Mouse (Mus musculus): ENCODE data around the gene Slc35d3. TPM values are rescaled to one million over a fixed set of nuclear protein-coding genes. Genes with fewer than 3 reads are reported as not detected.

Gene Slc35d3
- polyA plus RNA-seq (2012; rRNA removed) = 0.08 and 0.20 TPM in 2 replicates

DNA sequence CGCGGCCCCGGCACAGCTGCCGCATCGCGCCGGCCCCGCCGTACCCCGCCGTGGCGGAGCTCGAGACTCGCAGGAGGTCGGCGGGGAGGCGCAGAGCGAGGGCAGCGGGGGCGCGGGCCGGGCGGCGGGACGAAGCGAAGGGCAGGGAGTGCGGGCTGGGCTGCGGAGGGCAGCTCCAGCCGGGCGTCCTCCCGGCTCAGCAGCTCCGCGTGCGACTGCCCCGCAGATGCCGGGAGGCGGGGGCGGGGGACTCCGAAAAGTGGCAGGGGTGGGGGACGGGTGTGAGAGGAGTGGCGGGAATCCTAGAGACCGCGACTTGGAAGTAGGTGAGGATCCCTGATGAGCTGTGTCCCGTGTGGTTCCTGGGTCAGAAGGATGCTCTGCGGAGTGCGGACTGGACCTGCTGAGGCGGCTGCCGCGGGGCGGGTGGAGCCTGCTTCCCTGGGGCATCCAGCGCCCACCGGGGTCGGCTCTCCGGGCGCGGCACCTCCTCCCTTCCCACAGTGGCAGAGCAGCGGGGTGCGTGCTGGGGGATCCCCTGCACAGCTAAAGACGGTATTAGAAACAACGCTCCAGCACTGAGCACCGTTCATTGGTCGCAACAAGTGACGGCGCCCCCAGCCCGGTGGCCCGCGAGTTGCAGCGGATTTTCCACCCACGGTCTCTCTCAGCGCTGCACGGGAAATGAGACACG is at the start of gene Slc35d3:
Slc35d3 (minus strand) TSS at position 462 of the 694 bp plus-strand sequence.
- Histone ChIP-seq H3K36me3 (ENCODE audit: control insufficient read depth, insufficient read depth, low read length) (no peaks in the 10 kb centered on the region), H3K27ac (ENCODE audit: insufficient read depth, low read depth, low read length) (no peak within 1 kb of the TSS), H3K4me1 (ENCODE audit: control insufficient read depth, insufficient read depth, low read length) (peaks cover 4% of the 10 kb centered on the region; the same call in 1 of the 2 replicates), H3K27me3 (replicated peaks; ENCODE audit: control insufficient read depth, insufficient read depth, low read length) (peaks cover 7% of the 10 kb centered on the region), H3K4me3 (ENCODE audit: insufficient read depth, low read depth, low read length) (peak within 1 kb of the TSS; percentile 44; the same call in 1 of the 2 replicates)
- under 1% methylated on average over 72 of the region's 72 CpGs for whole genome bisulfite sequencing
- no peak for DNase-seq
- TF ChIP-seq POLR2A (IDR thresholded peaks at IDR 0.05; ENCODE audit: low read depth, low read length) = no peak
- TF ChIP-seq CTCF (conservative IDR thresholded peaks at IDR 0.05; ENCODE audit: insufficient read depth, insufficient read length, low read depth, low read length) = no peak

DNA sequence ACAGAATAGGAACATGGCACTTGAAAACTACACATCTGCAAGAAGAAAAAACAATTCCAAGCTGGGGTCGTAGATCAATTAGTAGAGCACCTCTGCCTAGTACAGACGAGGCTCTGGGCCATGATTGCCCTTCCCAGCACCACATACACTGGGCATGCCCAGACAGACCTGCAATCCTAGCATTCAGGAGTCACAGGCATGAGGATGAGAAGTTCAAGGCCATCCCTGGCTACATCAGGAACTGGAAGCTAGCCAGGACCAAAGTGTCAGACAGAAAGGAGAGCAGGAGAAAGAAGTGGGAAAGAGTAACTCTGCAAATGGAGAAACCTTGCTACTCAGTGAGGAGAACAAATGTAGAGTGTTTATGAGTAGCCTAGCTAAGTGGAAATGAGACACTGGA is 48.9 kb upstream of the Slc35d3 start:
- H3K4me1 ChIP-seq (ENCODE audit: control insufficient read depth, insufficient read depth, low read length) = peaks cover 6% of the 10 kb centered on the region; the same call in 1 of the 2 replicates
- no peaks in the 10 kb centered on the region for H3K36me3 ChIP-seq (ENCODE audit: control insufficient read depth, insufficient read depth, low read length)
- H3K4me3 ChIP-seq (ENCODE audit: insufficient read depth, low read depth, low read length) = no peak overlapping the region
- WGBS = 70% methylated on average over 2 of the region's 2 CpGs
- TF ChIP-seq POLR2A (IDR thresholded peaks at IDR 0.05; ENCODE audit: low read depth, low read length) = no peak
- TF ChIP-seq CTCF (conservative IDR thresholded peaks at IDR 0.05; ENCODE audit: insufficient read depth, insufficient read length, low read depth, low read length) = no peak
- no peaks in the 10 kb centered on the region for H3K27me3 ChIP-seq (replicated peaks; ENCODE audit: control insufficient read depth, insufficient read depth, low read length)
- DNase-seq = no peak
- no peak overlapping the region for H3K27ac ChIP-seq (ENCODE audit: insufficient read depth, low read depth, low read length)

DNA sequence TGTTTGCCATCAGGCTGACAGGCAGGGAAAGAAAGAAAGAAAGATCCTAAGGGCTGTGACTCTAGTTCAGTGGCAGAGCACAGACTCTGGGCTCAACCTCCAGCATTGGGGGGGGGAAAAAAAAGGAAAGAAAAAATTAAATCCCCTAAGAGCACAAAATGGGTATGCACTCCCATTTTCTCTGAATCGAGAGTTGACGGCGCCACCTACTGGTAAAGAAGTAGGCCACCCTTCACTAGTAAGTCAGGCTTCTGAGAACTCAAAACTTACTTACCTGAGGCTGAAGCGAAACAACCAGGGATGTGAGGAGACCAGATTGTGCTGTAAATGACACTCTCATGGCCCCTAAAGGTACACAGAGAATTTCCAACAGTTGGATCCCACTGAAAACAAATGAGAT is 42.7 kb upstream of the Slc35d3 start:
- no peak overlapping the region for H3K27ac ChIP-seq (ENCODE audit: insufficient read depth, low read depth, low read length)
- H3K4me3 ChIP-seq (ENCODE audit: insufficient read depth, low read depth, low read length) = no peak overlapping the region
- H3K36me3 ChIP-seq (ENCODE audit: control insufficient read depth, insufficient read depth, low read length) = peaks cover 2% of the 10 kb centered on the region; the same call in 1 of the 2 replicates
- peak; percentile 39 for DNase-seq
- peak; percentile 44 for TF ChIP-seq CTCF (conservative IDR thresholded peaks at IDR 0.05; ENCODE audit: insufficient read depth, insufficient read length, low read depth, low read length)
- TF ChIP-seq POLR2A (IDR thresholded peaks at IDR 0.05; ENCODE audit: low read depth, low read length) = no peak
- 23% methylated on average over 4 of the region's 4 CpGs for WGBS
- no peaks in the 10 kb centered on the region for H3K27me3 ChIP-seq (replicated peaks; ENCODE audit: control insufficient read depth, insufficient read depth, low read length)
- H3K4me1 ChIP-seq (ENCODE audit: control insufficient read depth, insufficient read depth, low read length) = peaks cover 6% of the 10 kb centered on the region; the same call in 1 of the 2 replicates

DNA sequence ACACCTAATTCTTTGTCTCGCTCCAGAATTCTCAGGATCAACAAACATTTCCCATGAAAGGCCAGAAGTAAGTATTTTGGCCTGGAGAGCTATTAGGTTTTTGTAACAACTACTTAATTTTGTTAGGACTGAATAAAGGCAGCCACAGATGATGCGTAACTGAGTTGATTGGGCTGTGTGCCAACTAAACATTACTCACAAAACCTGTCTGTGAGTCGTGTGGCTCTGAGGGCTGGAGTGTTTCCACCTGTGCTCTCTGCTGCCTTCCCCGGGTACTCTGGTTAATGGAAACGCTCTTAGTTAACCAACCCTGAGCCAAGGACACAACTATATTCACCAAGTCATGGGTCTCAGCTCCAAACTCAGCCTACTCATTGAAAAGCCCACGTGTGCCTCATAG is 41.9 kb upstream of the Slc35d3 start:
- WGBS = 55% methylated on average over 6 of the region's 6 CpGs
- H3K4me3 ChIP-seq (ENCODE audit: insufficient read depth, low read depth, low read length) = no peak overlapping the region
- TF ChIP-seq CTCF (conservative IDR thresholded peaks at IDR 0.05; ENCODE audit: insufficient read depth, insufficient read length, low read depth, low read length) (no peak), POLR2A (IDR thresholded peaks at IDR 0.05; ENCODE audit: low read depth, low read length) (no peak)
- H3K4me1 ChIP-seq (ENCODE audit: control insufficient read depth, insufficient read depth, low read length) = peaks cover 6% of the 10 kb centered on the region; the same call in 1 of the 2 replicates
- no peaks in the 10 kb centered on the region for H3K27me3 ChIP-seq (replicated peaks; ENCODE audit: control insufficient read depth, insufficient read depth, low read length)
- DNase-seq = peak; percentile 42
- H3K27ac ChIP-seq (ENCODE audit: insufficient read depth, low read depth, low read length) = no peak overlapping the region
- H3K36me3 ChIP-seq (ENCODE audit: control insufficient read depth, insufficient read depth, low read length) = peaks cover 2% of the 10 kb centered on the region; the same call in 1 of the 2 replicates

DNA sequence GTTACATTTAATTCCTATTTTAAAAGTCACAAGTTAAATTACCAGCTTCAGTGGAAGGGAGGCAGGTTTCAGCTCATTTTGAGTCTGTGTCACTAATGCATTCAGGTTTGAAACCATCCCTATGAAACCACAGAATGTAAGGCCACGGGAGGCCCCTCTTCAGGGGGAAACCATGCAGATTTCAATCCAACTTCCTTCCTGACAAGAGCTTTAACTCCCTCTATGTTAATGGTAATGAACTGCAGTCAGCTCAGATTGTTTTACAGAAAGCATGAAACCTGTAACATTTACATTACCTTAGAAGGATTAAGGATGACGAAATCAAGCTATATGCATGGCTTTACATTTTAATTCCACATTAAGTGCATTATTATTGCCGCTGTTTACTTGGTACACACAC is 40.4 kb upstream of the Slc35d3 start:
- H3K4me3 ChIP-seq (ENCODE audit: insufficient read depth, low read depth, low read length) = no peak overlapping the region
- H3K36me3 ChIP-seq (ENCODE audit: control insufficient read depth, insufficient read depth, low read length) = peaks cover 2% of the 10 kb centered on the region; the same call in 1 of the 2 replicates
- 69% methylated on average over 3 of the region's 3 CpGs for WGBS
- H3K4me1 ChIP-seq (ENCODE audit: control insufficient read depth, insufficient read depth, low read length) = peaks cover 4% of the 10 kb centered on the region; the same call in 1 of the 2 replicates
- H3K27ac ChIP-seq (ENCODE audit: insufficient read depth, low read depth, low read length) = no peak overlapping the region
- TF ChIP-seq POLR2A (IDR thresholded peaks at IDR 0.05; ENCODE audit: low read depth, low read length) = no peak
- DNase-seq = no peak
- H3K27me3 ChIP-seq (replicated peaks; ENCODE audit: control insufficient read depth, insufficient read depth, low read length) = no peaks in the 10 kb centered on the region

DNA sequence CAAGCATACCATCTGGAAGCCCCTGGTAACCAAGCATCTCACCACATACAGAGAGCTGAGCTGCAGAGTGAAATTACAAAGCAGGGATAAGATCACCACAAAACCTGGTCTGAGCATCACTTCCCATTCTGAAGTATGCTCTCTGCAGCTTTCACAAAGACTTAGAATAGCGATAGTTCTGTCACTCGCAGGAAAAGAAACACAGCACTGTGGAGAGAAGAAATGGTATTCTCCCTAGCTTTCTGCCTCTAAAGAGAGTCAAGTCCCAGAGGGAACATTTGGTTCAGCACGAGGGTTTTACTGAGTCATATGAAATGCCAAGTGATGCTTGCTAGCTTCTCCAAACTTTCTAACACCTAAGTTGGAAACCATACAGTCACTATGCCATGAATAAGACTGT is 38.6 kb upstream of the Slc35d3 start:
- 83% methylated on average over 3 of the region's 3 CpGs for WGBS
- H3K4me3 ChIP-seq (ENCODE audit: insufficient read depth, low read depth, low read length) = no peak overlapping the region
- H3K4me1 ChIP-seq (ENCODE audit: control insufficient read depth, insufficient read depth, low read length) = no peaks in the 10 kb centered on the region; the same call in 1 of the 2 replicates
- H3K27ac ChIP-seq (ENCODE audit: insufficient read depth, low read depth, low read length) = no peak overlapping the region
- no peak for TF ChIP-seq POLR2A (IDR thresholded peaks at IDR 0.05; ENCODE audit: low read depth, low read length)
- TF ChIP-seq CTCF (conservative IDR thresholded peaks at IDR 0.05; ENCODE audit: insufficient read depth, insufficient read length, low read depth, low read length) = no peak
- no peak for DNase-seq
- no peaks in the 10 kb centered on the region for H3K27me3 ChIP-seq (replicated peaks; ENCODE audit: control insufficient read depth, insufficient read depth, low read length)
- H3K36me3 ChIP-seq (ENCODE audit: control insufficient read depth, insufficient read depth, low read length) = peaks cover 2% of the 10 kb centered on the region; the same call in 1 of the 2 replicates

DNA sequence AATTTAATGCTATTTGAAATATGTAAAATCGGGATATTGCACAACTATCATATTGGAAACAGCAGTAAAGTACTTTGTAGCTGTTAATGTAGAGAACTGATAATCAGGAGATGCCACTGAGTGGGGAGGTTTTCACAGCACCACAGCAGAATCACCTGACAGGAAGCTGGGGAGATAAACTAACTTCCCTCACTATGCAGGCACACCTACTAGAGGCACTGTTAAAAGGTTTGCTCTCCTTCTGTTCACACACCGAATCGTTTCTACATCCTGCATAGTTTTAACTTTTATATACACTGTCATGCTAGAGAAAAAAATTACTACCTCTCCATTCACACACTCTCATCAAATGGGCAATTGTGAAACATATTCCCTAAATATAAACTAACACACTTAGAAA is 35.0 kb upstream of the Slc35d3 start:
- Histone ChIP-seq H3K27ac (ENCODE audit: insufficient read depth, low read depth, low read length) (no peak overlapping the region), H3K4me1 (ENCODE audit: control insufficient read depth, insufficient read depth, low read length) (no peaks in the 10 kb centered on the region), H3K27me3 (replicated peaks; ENCODE audit: control insufficient read depth, insufficient read depth, low read length) (no peaks in the 10 kb centered on the region), H3K36me3 (ENCODE audit: control insufficient read depth, insufficient read depth, low read length) (no peaks in the 10 kb centered on the region), H3K4me3 (ENCODE audit: insufficient read depth, low read depth, low read length) (no peak overlapping the region)
- TF ChIP-seq POLR2A (IDR thresholded peaks at IDR 0.05; ENCODE audit: low read depth, low read length) (no peak), CTCF (conservative IDR thresholded peaks at IDR 0.05; ENCODE audit: insufficient read depth, insufficient read length, low read depth, low read length) (no peak)
- 93% methylated on average over 3 of the region's 3 CpGs for WGBS
- no peak for DNase-seq
